Mouse (Mus musculus): ENCODE results near the gene Ppp2r3a. TPM values are rescaled to one million over a fixed set of nuclear protein-coding genes. Genes with fewer than 3 reads are reported as not detected.

Ppp2r3a gene
- total RNA-seq, 2 experiments from 2014 or later, result 29.0 to 31.3 TPM

- DNase-seq (ENCODE audit: low spot score in 2 of 2), result no peak
These were observed 91.0 kb downstream of the Ppp2r3a start for GRCm38 (mm10) chr9:101160627-101161026.

DNA sequence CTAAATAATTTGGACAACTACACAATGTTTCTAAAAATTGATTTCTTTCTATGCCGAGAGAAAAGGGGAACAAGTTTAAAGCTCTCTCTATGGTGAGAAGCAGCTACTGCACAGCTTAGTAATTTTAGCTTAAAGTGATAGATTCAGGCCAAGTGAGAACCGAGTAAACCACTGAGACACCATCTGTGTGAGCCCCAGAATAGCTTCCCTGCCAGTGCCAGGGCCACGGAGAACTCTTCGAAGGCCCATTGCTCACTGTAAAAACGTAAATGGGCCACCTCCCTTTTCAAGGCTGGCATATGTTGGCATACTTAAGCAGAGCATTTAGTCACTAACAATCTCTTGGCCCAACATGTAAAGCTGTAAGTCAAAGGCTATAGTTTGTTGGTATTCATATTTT, 91.5 kb downstream of the Ppp2r3a start:
- peak; percentile 19 to 63 for DNase-seq (ENCODE audit: low spot score in 2 of 2)

DNA sequence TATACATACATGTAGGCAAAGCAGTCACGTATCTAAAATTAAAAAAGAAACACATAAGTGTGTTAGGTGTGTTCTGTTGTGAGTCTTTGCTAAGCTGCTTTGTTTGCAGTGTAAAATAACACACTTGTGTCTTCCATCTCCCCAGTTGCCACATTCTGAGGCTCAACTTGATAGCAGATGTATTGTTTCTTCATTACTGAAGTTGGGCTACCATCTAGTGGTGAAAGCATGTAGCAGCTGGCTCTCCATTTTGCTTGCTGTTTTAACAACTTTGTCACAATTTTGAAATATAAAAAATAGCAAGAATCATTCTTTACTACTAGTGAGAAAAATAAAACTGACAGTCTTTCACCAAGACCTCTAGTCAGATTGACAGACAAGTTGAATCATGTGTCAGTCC, 92.2 kb downstream of the Ppp2r3a start:
- peak in 1 of 2 experiments; percentile 70 for DNase-seq (ENCODE audit: low spot score in 2 of 2)

DNA sequence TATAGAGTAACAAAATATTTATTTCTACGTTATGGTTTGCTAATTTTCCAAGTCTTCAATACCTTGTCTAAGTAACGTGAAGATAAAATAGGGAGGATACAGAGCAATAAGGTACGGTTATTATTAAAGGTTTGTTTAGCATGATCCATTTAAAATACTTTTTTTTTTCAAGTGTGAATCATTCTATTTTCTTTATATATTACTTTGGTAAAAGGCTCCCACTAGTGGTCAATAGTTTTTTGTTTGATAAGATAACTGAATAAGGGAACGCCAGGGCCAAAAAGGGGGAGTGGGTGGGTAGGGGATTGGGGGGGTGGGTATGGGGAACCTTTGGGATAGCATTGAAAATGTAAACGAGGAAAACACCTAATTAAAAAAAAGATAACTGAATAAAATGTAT, 98.7 kb downstream of the Ppp2r3a start:
- DNase-seq (ENCODE audit: low spot score in 2 of 2), result no peak

GRCm38 (mm10) chr9:101143635-101144034, 108.0 kb downstream of the Ppp2r3a start:
- no peak for DNase-seq (ENCODE audit: low spot score in 2 of 2)

- no peak for DNase-seq (ENCODE audit: low spot score in 2 of 2)
These were observed 137.3 kb downstream of the Ppp2r3a start for GRCm38 (mm10) chr9:101114182-101114884.

- DNase-seq (ENCODE audit: low spot score in 2 of 2), result no peak
These were observed 138.3 kb downstream of the Ppp2r3a start for GRCm38 (mm10) chr9:101113317-101113716.

- DNase-seq (ENCODE audit: low spot score in 2 of 2), result no peak
These were observed 141.6 kb downstream of the Ppp2r3a start for GRCm38 (mm10) chr9:101110013-101110412.

- no peak for DNase-seq (ENCODE audit: low spot score in 2 of 2)
These were observed 144.2 kb downstream of the Ppp2r3a start for GRCm38 (mm10) chr9:101107386-101107785.

DNA sequence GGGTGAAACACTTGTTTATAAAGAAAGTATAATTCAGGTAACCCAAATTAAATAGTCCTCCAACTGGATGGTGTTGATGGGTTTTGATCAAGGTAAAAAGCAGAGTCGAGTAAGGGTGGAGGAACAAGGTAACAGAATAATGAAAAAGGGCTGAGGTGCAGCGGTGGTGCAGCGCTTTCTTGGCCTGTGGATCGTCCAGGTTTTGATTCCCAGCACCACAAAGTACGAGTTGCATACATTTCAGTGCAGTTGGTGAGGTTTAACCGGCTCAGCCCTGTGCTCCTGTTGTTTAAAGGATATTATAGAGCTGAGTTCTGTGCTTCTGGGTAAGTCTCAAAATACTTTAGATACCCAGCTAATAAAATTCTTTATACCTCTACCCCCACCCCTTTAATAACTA, 145.9 kb downstream of the Ppp2r3a start:
- no peak for DNase-seq (ENCODE audit: low spot score in 2 of 2)

GRCm38 (mm10) chr9:101104931-101105330, 146.7 kb downstream of the Ppp2r3a start:
- no peak for DNase-seq (ENCODE audit: low spot score in 2 of 2)

DNA sequence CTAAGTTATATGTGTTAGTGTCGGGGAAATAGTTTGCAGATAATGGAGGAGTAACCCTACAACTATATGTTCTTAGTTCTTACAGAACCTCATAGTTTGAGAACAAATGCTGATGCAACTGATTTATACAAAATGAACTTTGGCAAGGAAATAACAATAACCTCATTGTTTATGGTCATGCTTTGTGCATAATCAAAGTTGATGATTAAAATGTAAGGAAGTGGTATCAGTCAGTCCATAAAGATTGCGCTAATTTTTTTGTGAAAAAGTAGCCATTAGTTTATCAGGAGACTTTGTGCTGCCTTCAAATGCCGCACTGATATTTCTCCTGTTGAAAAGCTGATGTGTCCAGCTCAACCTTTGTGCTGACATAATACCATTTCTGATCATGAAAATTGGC, 149.3 kb downstream of the Ppp2r3a start:
- no peak for DNase-seq (ENCODE audit: low spot score in 2 of 2)

DNA sequence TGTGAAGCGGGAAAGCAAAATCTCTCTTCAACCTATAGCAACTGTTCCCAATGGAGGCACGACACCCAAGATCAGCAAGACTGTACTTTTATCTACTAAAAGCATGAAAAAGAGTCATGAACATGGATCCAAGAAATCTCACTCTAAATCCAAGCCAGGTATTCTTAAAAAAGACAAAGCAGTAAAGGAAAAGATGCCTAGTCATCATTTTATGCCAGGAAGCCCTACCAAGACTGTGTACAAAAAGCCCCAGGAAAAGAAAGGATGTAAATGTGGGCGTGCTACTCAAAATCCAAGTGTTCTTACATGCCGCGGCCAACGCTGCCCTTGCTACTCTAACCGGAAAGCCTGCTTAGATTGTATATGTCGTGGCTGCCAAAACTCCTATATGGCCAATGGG, 150.0 kb downstream of the Ppp2r3a start:
- no peak for DNase-seq (ENCODE audit: low spot score in 2 of 2)

DNA sequence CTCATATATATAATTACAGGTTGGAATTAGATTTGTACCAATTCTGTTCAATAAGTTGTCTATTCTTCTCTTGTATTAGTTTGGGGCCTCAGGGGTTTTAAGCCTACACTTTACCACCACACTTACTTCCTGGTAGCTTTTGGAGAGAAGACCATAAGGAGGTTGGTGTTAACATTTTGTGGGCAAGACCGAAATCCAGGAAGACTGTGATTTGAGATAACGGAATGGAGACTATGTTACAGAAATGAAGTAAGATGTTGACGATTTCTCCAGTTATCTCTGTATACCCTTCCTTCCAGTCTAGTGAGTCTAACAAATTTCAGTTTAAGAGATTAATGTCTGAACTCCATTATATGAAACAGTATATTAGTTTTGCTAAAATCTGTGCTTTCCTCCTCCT, 151.4 kb downstream of the Ppp2r3a start:
- DNase-seq (ENCODE audit: low spot score in 2 of 2), result no peak

DNA sequence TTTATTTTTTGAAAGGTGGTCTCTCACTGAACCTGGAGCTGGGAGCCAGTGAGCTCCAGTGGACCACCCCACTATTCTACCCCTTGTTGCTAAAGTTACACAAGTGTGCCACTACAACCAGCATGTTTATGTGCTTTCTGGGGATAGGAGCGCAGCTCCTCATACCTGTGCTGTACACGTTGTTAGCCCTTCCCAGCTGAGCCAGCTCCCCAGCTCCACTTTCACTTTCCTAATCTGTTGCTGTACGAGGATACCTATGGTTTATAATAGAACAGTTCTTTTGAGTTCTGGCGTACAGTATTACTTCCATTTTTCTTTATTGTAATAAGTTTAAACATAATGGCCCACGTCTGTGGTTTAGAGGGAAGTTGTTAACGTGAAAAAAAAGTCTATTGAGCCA, 152.2 kb downstream of the Ppp2r3a start:
- DNase-seq (ENCODE audit: low spot score in 2 of 2), result no peak

DNA sequence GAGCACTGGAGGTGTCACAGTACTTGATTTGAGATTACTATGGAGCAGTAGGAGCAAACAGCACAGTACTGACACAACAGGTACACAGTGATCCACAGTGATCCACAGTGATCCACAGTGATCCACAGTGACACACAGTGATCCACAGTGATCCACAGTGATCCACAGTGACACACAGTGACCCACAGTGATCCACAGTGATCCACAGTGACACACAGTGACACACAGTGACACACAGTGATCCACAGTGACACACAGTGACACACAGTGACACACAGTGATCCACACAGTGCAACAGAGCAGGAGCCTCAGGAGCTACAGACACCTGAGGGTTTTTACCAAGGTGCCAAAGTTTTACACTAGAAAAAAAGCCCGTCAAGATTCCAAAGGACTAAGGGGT, 154.1 kb downstream of the Ppp2r3a start:
- DNase-seq (ENCODE audit: low spot score in 2 of 2), result no peak

- no peak for DNase-seq (ENCODE audit: low spot score in 2 of 2)
These were observed 155.1 kb downstream of the Ppp2r3a start for GRCm38 (mm10) chr9:101096461-101096860.

- DNase-seq (ENCODE audit: low spot score in 2 of 2), result no peak
These were observed 156.2 kb downstream of the Ppp2r3a start for GRCm38 (mm10) chr9:101095425-101095824.

GRCm38 (mm10) chr9:101083728-101084127, 167.9 kb downstream of the Ppp2r3a start:
- peak in 1 of 2 experiments; percentile 70 for DNase-seq (ENCODE audit: low spot score in 2 of 2)

DNA sequence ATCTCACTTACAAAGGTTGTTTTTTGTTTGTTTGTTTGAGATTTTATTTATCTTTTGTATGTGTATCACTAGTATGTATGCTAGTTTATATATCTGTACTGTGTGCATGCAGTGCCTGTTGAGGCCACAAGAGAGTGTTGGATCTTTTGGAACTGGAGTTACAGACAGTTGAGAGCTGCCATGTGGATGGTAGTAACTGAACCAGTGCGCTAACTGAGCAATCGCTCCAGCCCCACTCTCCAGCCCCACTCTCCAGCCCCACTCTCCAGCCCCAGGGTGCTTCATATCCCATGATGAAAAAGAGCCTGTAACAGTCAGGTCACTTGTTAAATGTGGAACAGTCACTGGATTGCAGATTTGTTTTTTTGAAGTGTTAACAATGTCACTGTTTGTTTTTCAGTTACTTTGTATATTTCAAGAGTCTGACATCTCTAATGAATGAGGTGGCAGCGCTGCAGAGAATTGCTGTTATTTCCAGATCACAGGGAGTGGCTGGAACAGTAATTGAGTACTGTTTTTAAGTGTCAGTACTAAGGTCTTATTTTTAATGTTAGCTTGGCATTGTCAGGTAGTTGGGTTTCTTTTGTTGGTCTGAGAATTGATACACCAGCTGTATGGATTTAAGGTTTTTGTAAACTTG, 171.4 kb downstream of the Ppp2r3a start:
- DNase-seq (ENCODE audit: low spot score in 2 of 2), result no peak

DNA sequence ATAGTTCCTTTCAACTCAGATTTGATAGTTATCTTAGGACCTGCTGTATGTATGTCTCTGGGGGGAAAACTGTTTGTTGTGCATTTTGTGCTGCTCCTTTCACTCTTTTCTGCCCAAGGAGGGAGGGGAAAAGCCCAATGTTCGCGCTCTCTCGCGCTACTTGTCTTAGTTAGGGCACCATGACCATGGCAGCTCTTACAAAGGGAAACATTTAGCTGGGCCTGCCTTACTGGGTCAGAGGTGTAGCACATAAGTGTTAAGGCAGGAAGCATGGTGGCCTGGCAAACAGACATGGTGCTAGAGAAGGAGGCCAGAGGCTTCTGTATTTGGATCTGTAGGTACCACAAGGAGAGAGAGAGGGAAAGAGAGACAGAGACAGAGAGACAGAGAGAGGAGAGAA, 173.0 kb downstream of the Ppp2r3a start:
- no peak for DNase-seq (ENCODE audit: low spot score in 2 of 2)

- DNase-seq (ENCODE audit: low spot score in 2 of 2), result no peak
These were observed 174.1 kb downstream of the Ppp2r3a start for GRCm38 (mm10) chr9:101077486-101077885.

Measured in layer of hippocampus, adult 18-20 months (tissue).